8 mouse cellular contexts compared by ENCODE assay signal in the genomic region with DNA sequence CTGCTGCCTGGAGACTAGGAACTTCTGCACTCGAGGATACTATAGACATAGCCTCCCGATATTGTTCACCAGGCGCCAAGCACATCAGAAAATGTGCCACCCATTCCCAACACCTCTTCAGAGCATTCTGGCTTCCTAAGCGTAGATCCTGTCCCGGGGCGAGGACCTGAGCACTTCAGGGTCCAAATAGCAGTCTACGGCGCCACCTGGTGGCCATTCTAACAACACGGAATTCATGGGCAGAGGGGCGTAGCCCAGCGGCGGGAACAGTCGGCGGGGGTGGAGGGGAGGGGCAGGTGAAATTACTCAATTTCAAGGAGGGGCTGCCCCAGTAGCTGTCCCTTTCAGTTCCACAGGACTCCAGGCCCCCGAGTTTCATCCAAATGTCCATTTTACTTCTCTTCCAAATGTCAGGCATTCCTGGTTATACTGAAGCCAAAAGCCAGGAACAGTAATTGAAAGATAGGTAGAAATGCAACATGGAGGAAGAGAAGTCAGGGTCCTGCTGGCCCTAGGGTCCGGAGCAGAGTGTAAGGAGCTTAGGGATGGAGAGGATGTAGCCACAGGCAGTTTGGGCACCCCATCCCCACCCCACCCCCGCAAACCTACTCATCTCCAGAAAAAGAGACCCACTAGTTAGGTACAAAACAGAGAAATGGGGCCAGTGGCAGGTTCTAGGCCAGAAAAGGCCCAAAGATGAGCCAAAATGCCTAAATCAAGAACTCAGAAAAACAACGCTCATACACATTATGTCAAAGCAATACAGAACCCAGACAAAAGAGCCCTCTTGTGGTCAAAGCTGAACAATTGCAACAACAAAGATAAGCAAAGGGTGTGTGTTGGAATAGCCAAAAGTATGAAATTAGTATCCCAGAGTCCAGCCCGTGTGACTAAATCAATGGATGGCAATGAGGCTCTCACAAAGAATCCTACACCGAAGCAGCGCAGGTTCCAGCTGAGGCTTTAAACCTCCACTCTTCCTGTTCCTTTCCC. TPM values are rescaled to one million over a fixed set of nuclear protein-coding genes. Genes with fewer than 3 reads are reported as not detected.
DNase-seq lines count a peak whose midpoint lies in the region; ATAC-seq and TF ChIP-seq lines count a peak whose summit lies in the region.

No protein-coding gene starts in this region.

- peak overlapping the region; percentile 86 for H3K27ac ChIP-seq in brown adipose tissue, adult 24 weeks (replicated peaks; ENCODE audit: low read depth, low read length)
- peak overlapping the region; percentile 86 for H3K27ac ChIP-seq in heart, embryonic 13.5 days (replicated peaks)
- H3K27ac ChIP-seq in kidney, postnatal 0 days: peak overlapping the region; percentile 88
- peak overlapping the region; percentile 88 for H3K27ac ChIP-seq in liver, embryonic 11.5 days (ENCODE audit: low read depth, low read length)

- TF ChIP-seq CTCF in kidney, postnatal 0 days (IDR thresholded peaks at IDR 0.05; ENCODE audit: low read depth): peak; percentile 94

- ATAC-seq in CD4-positive, CD25-positive, alpha-beta regulatory T cell, adult 4 months: peak; percentile 89
- ATAC-seq in erythroid progenitor cell, adult 5-6 weeks (replicated peaks; ENCODE audit: low FRiP score, poor library complexity, severe bottlenecking): peak; percentile 76
- peak; percentile 72 for ATAC-seq in heart, embryonic 13.5 days (ENCODE audit: extremely low read depth, insufficient number of reproducible peaks, low FRiP score, low TSS enrichment)
- peak; percentile 81 for ATAC-seq in kidney, postnatal 0 days (replicated peaks; ENCODE audit: low FRiP score, low read depth)
- ATAC-seq in liver, embryonic 11.5 days (replicated peaks; ENCODE audit: low FRiP score): peak; percentile 77

- TF ChIP-seq POLR2A in myocyte (IDR thresholded peaks at IDR 0.05; ENCODE audit: insufficient read length, low read depth): no peak

- H3ac ChIP-seq in myocyte (ENCODE audit: control insufficient read depth, insufficient read length): no peak overlapping the region

- H3K36me3 ChIP-seq in heart, embryonic 13.5 days: no peaks in the 10 kb centered on the region
- no peaks in the 10 kb centered on the region for H3K36me3 ChIP-seq in kidney, postnatal 0 days (ENCODE audit: insufficient read depth, low read length)
- no peaks in the 10 kb centered on the region for H3K36me3 ChIP-seq in liver, embryonic 11.5 days (ENCODE audit: control insufficient read depth, insufficient read depth, low read length)
- no peaks in the 10 kb centered on the region for H3K36me3 ChIP-seq in myocyte (ENCODE audit: control insufficient read depth, insufficient read depth)

- no peaks in the 10 kb centered on the region for H3K9me3 ChIP-seq in heart, embryonic 13.5 days
- no peaks in the 10 kb centered on the region for H3K9me3 ChIP-seq in kidney, postnatal 0 days (replicated peaks; ENCODE audit: low read length)
- no peaks in the 10 kb centered on the region for H3K9me3 ChIP-seq in liver, embryonic 11.5 days (ENCODE audit: control insufficient read depth, low read length)

- no peaks in the 10 kb centered on the region for H3K79me2 ChIP-seq in myocyte (ENCODE audit: control insufficient read depth, insufficient read depth)

- peaks cover 7% of the 10 kb centered on the region; the same call in 1 of the 2 replicates for H3K4me1 ChIP-seq in brown adipose tissue, adult 24 weeks (ENCODE audit: control insufficient read depth, insufficient read depth, insufficient read length, low read length)
- peaks cover 17% of the 10 kb centered on the region for H3K4me1 ChIP-seq in heart, embryonic 13.5 days
- H3K4me1 ChIP-seq in kidney, postnatal 0 days (replicated peaks; ENCODE audit: insufficient read depth, low read length): no peaks in the 10 kb centered on the region; the same call in 1 of the 2 replicates
- H3K4me1 ChIP-seq in liver, embryonic 11.5 days (replicated peaks; ENCODE audit: control insufficient read depth, insufficient read depth, low read length): peaks cover 20% of the 10 kb centered on the region

- DNase-seq in kidney, postnatal 0 days (ENCODE audit: low spot score): peak; percentile 97
- peak; percentile 85 for DNase-seq in liver, embryonic 11.5 days (ENCODE audit: low spot score)
- DNase-seq in spleen, postnatal 4 days (ENCODE audit: low spot score in 2 of 2): peak; percentile 88 to 96

- peak overlapping the region; percentile 45 for H3K4me3 ChIP-seq in brown adipose tissue, adult 24 weeks (ENCODE audit: insufficient read depth, low read depth, low read length)
- peak overlapping the region; percentile 48 for H3K4me3 ChIP-seq in heart, embryonic 13.5 days
- H3K4me3 ChIP-seq in kidney, postnatal 0 days (replicated peaks; ENCODE audit: low read depth, low read length): peak overlapping the region; percentile 26
- H3K4me3 ChIP-seq in liver, embryonic 11.5 days (ENCODE audit: low read depth, low read length): peak overlapping the region; percentile 45
- H3K4me3 ChIP-seq in myocyte: peak overlapping the region; percentile 20

- peak overlapping the region; percentile 80 for H3K4me2 ChIP-seq in heart, embryonic 13.5 days
- peak overlapping the region; percentile 69 for H3K4me2 ChIP-seq in kidney, postnatal 0 days (ENCODE audit: low read length)
- peak overlapping the region; percentile 89 for H3K4me2 ChIP-seq in liver, embryonic 11.5 days
- peak overlapping the region; percentile 98 for H3K4me2 ChIP-seq in myocyte (ENCODE audit: low read depth)

- peaks cover 14% of the 10 kb centered on the region; the same call in 1 of the 2 replicates for H3K27me3 ChIP-seq in heart, embryonic 13.5 days (replicated peaks)
- no peaks in the 10 kb centered on the region for H3K27me3 ChIP-seq in kidney, postnatal 0 days (ENCODE audit: insufficient read depth, low read length)
- no peaks in the 10 kb centered on the region for H3K27me3 ChIP-seq in liver, embryonic 11.5 days (replicated peaks; ENCODE audit: control insufficient read depth, insufficient read depth, low read length)
- no peaks in the 10 kb centered on the region for H3K27me3 ChIP-seq in myocyte (ENCODE audit: control insufficient read depth, insufficient read depth, insufficient read length)

- WGBS in heart, embryonic 13.5 days: 9% methylated on average over 21 of the region's 21 CpGs
- 11% methylated on average over 21 of the region's 21 CpGs for WGBS in kidney, postnatal 0 days
- WGBS in liver, embryonic 11.5 days: 10% methylated on average over 21 of the region's 21 CpGs

- peak overlapping the region; percentile 77 for H3K9ac ChIP-seq in heart, embryonic 13.5 days
- peak overlapping the region; percentile 51 for H3K9ac ChIP-seq in kidney, postnatal 0 days (ENCODE audit: low read depth, low read length)
- peak overlapping the region; percentile 63 for H3K9ac ChIP-seq in liver, embryonic 11.5 days (ENCODE audit: low read depth, low read length)

RNA-seq across cellular contexts. Expression of a gene that starts 12.4 kb away (rescaled TPM):
- polyA plus RNA-seq in CD4-positive, CD25-positive, alpha-beta regulatory T cell, adult 4 months (2017; shearing (Covaris generic)): 1 to 10 TPM; 6.6 to 7.8 TPM
- not detected in 2 replicates for polyA plus RNA-seq in brown adipose tissue, adult 24 weeks (2012; ENCODE audit: insufficient read depth, insufficient read length, missing spikeins)
- total RNA-seq in erythroid progenitor cell, adult 5-6 weeks (2015; ENCODE audit: low replicate concordance): not detected in 2 replicates
- 0.26 TPM in 1 of 2 replicates, not detected in the other for total RNA-seq in erythroid progenitor cell, adult 5-6 weeks (2017; ENCODE audit: low replicate concordance)
- 1.6 and 2.7 TPM in 2 replicates for polyA plus RNA-seq in heart, embryonic 13.5 days (2015; fragmentation: Nextera tagmentation; extraction: Ambion mirVana)
- 6.4 and 7.4 TPM in 2 replicates for polyA plus RNA-seq in kidney, postnatal 0 days (2015; fragmentation: Nextera tagmentation; extraction: Ambion mirVana)
- 3.4 and 4.7 TPM in 2 replicates for polyA plus RNA-seq in liver, embryonic 11.5 days (2014; fragmentation: Nextera tagmentation; extraction: Ambion mirVana)
- 0.46 TPM for polyA plus RNA-seq in myocyte (2012; fragmentation: generic; extraction: Trizol)

RNA-seq across cellular contexts. Expression of a gene that starts 19.6 kb away (rescaled TPM):
- not detected for polyA plus RNA-seq in CD4-positive, CD25-positive, alpha-beta regulatory T cell, adult 4 months (2017; shearing (Covaris generic))
- not detected in 2 replicates for polyA plus RNA-seq in brown adipose tissue, adult 24 weeks (2012; ENCODE audit: insufficient read depth, insufficient read length, missing spikeins)
- total RNA-seq in erythroid progenitor cell, adult 5-6 weeks (2015; ENCODE audit: low replicate concordance): not detected in 2 replicates
- total RNA-seq in erythroid progenitor cell, adult 5-6 weeks (2017; ENCODE audit: low replicate concordance): not detected in 2 replicates
- not detected in 2 replicates for polyA plus RNA-seq in heart, embryonic 13.5 days (2015; fragmentation: Nextera tagmentation; extraction: Ambion mirVana)
- polyA plus RNA-seq in kidney, postnatal 0 days (2015; fragmentation: Nextera tagmentation; extraction: Ambion mirVana): not detected in 2 replicates
- not detected in 2 replicates for polyA plus RNA-seq in liver, embryonic 11.5 days (2014; fragmentation: Nextera tagmentation; extraction: Ambion mirVana)
- polyA plus RNA-seq in myocyte (2012; fragmentation: generic; extraction: Trizol): not detected

RNA-seq across cellular contexts. Expression of a gene that starts 29.5 kb away (rescaled TPM):
- polyA plus RNA-seq in CD4-positive, CD25-positive, alpha-beta regulatory T cell, adult 4 months (2017; shearing (Covaris generic)): 100 to 1,000 TPM; 293 to 427 TPM
- 1.6 TPM in 1 of 2 replicates, not detected in the other for polyA plus RNA-seq in brown adipose tissue, adult 24 weeks (2012; ENCODE audit: insufficient read depth, insufficient read length, missing spikeins)
- 4.3 TPM in 1 of 2 replicates, not detected in the other for total RNA-seq in erythroid progenitor cell, adult 5-6 weeks (2015; ENCODE audit: low replicate concordance)
- 0.91 and 1.3 TPM in 2 replicates for total RNA-seq in erythroid progenitor cell, adult 5-6 weeks (2017; ENCODE audit: low replicate concordance)
- 0.31 and 0.72 TPM in 2 replicates for polyA plus RNA-seq in heart, embryonic 13.5 days (2015; fragmentation: Nextera tagmentation; extraction: Ambion mirVana)
- polyA plus RNA-seq in kidney, postnatal 0 days (2015; fragmentation: Nextera tagmentation; extraction: Ambion mirVana): 11.1 and 13.4 TPM in 2 replicates
- polyA plus RNA-seq in liver, embryonic 11.5 days (2014; fragmentation: Nextera tagmentation; extraction: Ambion mirVana): 1.9 and 2.7 TPM in 2 replicates
- polyA plus RNA-seq in myocyte (2012; fragmentation: generic; extraction: Trizol): 0.25 TPM

RNA-seq across cellular contexts. Expression of a gene that starts 30.8 kb away (rescaled TPM):
- polyA plus RNA-seq in CD4-positive, CD25-positive, alpha-beta regulatory T cell, adult 4 months (2017; shearing (Covaris generic)): not detected
- 2.1 TPM in 1 of 2 replicates, not detected in the other for polyA plus RNA-seq in brown adipose tissue, adult 24 weeks (2012; ENCODE audit: insufficient read depth, insufficient read length, missing spikeins)
- 172 and 212 TPM in 2 replicates for total RNA-seq in erythroid progenitor cell, adult 5-6 weeks (2015; ENCODE audit: low replicate concordance)
- total RNA-seq in erythroid progenitor cell, adult 5-6 weeks (2017; ENCODE audit: low replicate concordance): 65.6 and 95.9 TPM in 2 replicates
- 0.24 and 0.31 TPM in 2 replicates for polyA plus RNA-seq in heart, embryonic 13.5 days (2015; fragmentation: Nextera tagmentation; extraction: Ambion mirVana)
- polyA plus RNA-seq in kidney, postnatal 0 days (2015; fragmentation: Nextera tagmentation; extraction: Ambion mirVana): 1.1 and 1.5 TPM in 2 replicates
- 0.90 and 0.97 TPM in 2 replicates for polyA plus RNA-seq in liver, embryonic 11.5 days (2014; fragmentation: Nextera tagmentation; extraction: Ambion mirVana)
- 4.4 TPM for polyA plus RNA-seq in myocyte (2012; fragmentation: generic; extraction: Trizol)

RNA-seq across cellular contexts. Expression of a gene that starts 38.0 kb away (rescaled TPM):
- polyA plus RNA-seq in CD4-positive, CD25-positive, alpha-beta regulatory T cell, adult 4 months (2017; shearing (Covaris generic)): 1 to 10 TPM; 2.9 to 4.4 TPM
- 117 and 134 TPM in 2 replicates for polyA plus RNA-seq in brown adipose tissue, adult 24 weeks (2012; ENCODE audit: insufficient read depth, insufficient read length, missing spikeins)
- 156 and 271 TPM in 2 replicates for total RNA-seq in erythroid progenitor cell, adult 5-6 weeks (2015; ENCODE audit: low replicate concordance)
- 73.5 and 106 TPM in 2 replicates for total RNA-seq in erythroid progenitor cell, adult 5-6 weeks (2017; ENCODE audit: low replicate concordance)
- 73.2 and 78.1 TPM in 2 replicates for polyA plus RNA-seq in heart, embryonic 13.5 days (2015; fragmentation: Nextera tagmentation; extraction: Ambion mirVana)
- polyA plus RNA-seq in kidney, postnatal 0 days (2015; fragmentation: Nextera tagmentation; extraction: Ambion mirVana): 515 and 606 TPM in 2 replicates
- 45.0 and 47.5 TPM in 2 replicates for polyA plus RNA-seq in liver, embryonic 11.5 days (2014; fragmentation: Nextera tagmentation; extraction: Ambion mirVana)
- polyA plus RNA-seq in myocyte (2012; fragmentation: generic; extraction: Trizol): 1,312 TPM

Comparison
In these comparisons a context has a peak if more than half of its experiments do, and no peak if none do; other contexts are left out.
1. Peak in every context shown above with its lines: DNase-seq, ATAC-seq, H3K4me3 ChIP-seq and H3K27ac ChIP-seq.
2. RNA of a gene that starts 29.5 kb away (polyA plus RNA-seq): 293 to 427 TPM in CD4-positive, CD25-positive, alpha-beta regulatory T cell, adult 4 months; 11.1 to 13.4 TPM in kidney, postnatal 0 days, 1.9 to 2.7 TPM in liver, embryonic 11.5 days, 1.6 TPM in brown adipose tissue, adult 24 weeks, 0.31 to 0.72 TPM in heart, embryonic 13.5 days and 0.25 TPM in myocyte (single experiment); every median in the first group is over 10 times any median in the second.